Mouse (Mus musculus) 3T3-L1 (cell line): ENCODE data around the gene Mcrip2.
"Not testable (repeated sequence)": the region's sequence is repeated elsewhere in the genome, so short reads cannot be mapped to it uniquely, and the experiment has no call there.

Experiments used
- DNase-seq: peaks from one replicate; pipeline ENCODE4 v3.0.0-alpha.2; 2015; ENCODE audit warnings: low read depth, low spot score

Mcrip2 gene

GRCm38 (mm10) chr17:25880913-25881641 lies 12.5 kb upstream of the Mcrip2 start:
- no peak for DNase-seq

GRCm38 (mm10) chr17:25880196-25880910 lies 11.8 kb upstream of the Mcrip2 start, which contains the start of gene Wfikkn1:
TSS of gene Wfikkn1 (minus strand) at chr17:25880858.
- DNase-seq: no peak

- DNase-seq: no peak
These were observed 11.2 kb upstream of the Mcrip2 start for GRCm38 (mm10) chr17:25879750-25880149.

GRCm38 (mm10) chr17:25879261-25879660 lies 10.7 kb upstream of the Mcrip2 start:
- DNase-seq: peak; percentile 50

- no peak for DNase-seq
These were observed 10.1 kb upstream of the Mcrip2 start for GRCm38 (mm10) chr17:25878611-25879180.

GRCm38 (mm10) chr17:25877741-25878610 lies 9.4 kb upstream of the Mcrip2 start:
- no peak for DNase-seq

GRCm38 (mm10) chr17:25877025-25877424 lies 8.5 kb upstream of the Mcrip2 start:
- no peak for DNase-seq

- no peak for DNase-seq
These were observed 7.9 kb upstream of the Mcrip2 start for GRCm38 (mm10) chr17:25876347-25876915.

GRCm38 (mm10) chr17:25875171-25876136 lies 6.9 kb upstream of the Mcrip2 start:
- DNase-seq: peak; percentile 90

GRCm38 (mm10) chr17:25874721-25875170 lies 6.2 kb upstream of the Mcrip2 start, which contains the start of gene Mettl26:
TSS of gene Mettl26 (plus strand) at chr17:25875074.
- DNase-seq: peak; percentile 96

GRCm38 (mm10) chr17:25874148-25874720 lies 5.7 kb upstream of the Mcrip2 start:
- peak; percentile 32 for DNase-seq

- no peak for DNase-seq
These were observed 5.0 kb upstream of the Mcrip2 start for GRCm38 (mm10) chr17:25873405-25874147.

GRCm38 (mm10) chr17:25872676-25873075 lies 4.1 kb upstream of the Mcrip2 start:
- no peak for DNase-seq

- DNase-seq: not testable (repeated sequence)
These were observed 3.0 kb upstream of the Mcrip2 start for GRCm38 (mm10) chr17:25871566-25871965.

GRCm38 (mm10) chr17:25869954-25870353 lies 1.4 kb upstream of the Mcrip2 start:
- no peak for DNase-seq

- no peak for DNase-seq
These were observed 934 bp upstream of the Mcrip2 start for GRCm38 (mm10) chr17:25869498-25869897.

- DNase-seq: peak; percentile 48
These were observed 546 bp downstream of the Mcrip2 start for GRCm38 (mm10) chr17:25867836-25868600.

GRCm38 (mm10) chr17:25867509-25867835 lies 1.1 kb downstream of the Mcrip2 start:
- no peak for DNase-seq
